Mouse (Mus musculus): ENCODE data around the gene Cd36. TPM values are rescaled to one million over a fixed set of nuclear protein-coding genes. Genes with fewer than 3 reads are reported as not detected.

The Cd36 gene
- polyA plus RNA-seq, 1 experiment, result 14.3 TPM

- no peak overlapping the region; the same call in 1 of the 2 replicates for H3K4me3 ChIP-seq (ENCODE audit: extremely low read depth, insufficient read depth, insufficient read length)
- no peak for DNase-seq (ENCODE audit: low read depth in 1 of 2, low spot score in 2 of 2)
These were observed 39.0 kb downstream of the Cd36 start for GRCm38 (mm10) chr5:17849582-17849981.

GRCm38 (mm10) chr5:17848733-17849132 is 39.9 kb downstream of the Cd36 start:
- no peak overlapping the region for H3K27ac ChIP-seq (ENCODE audit: insufficient read depth, low read length)
- peak overlapping the region; percentile 8; the same call in 1 of the 2 replicates for H3K4me3 ChIP-seq (ENCODE audit: extremely low read depth, insufficient read depth, insufficient read length)
- WGBS, result 91% methylated on average over 2 of the region's 2 CpGs
- H3K36me3 ChIP-seq (ENCODE audit: control insufficient read depth, insufficient read depth, low read length), result no peaks in the 10 kb centered on the region
- H3K27me3 ChIP-seq (ENCODE audit: control insufficient read depth, insufficient read depth, low read length), result no peaks in the 10 kb centered on the region
- no peak for DNase-seq (ENCODE audit: low read depth in 1 of 2, low spot score in 2 of 2)
- H3K4me1 ChIP-seq (ENCODE audit: control insufficient read depth, insufficient read depth, insufficient read length), result no peaks in the 10 kb centered on the region
- TF ChIP-seq CTCF (IDR thresholded peaks at IDR 0.05; ENCODE audit: extremely low read depth, insufficient read depth, insufficient read length, insufficient replicate concordance) (no peak), POLR2A (IDR thresholded peaks at IDR 0.05; ENCODE audit: low read depth, low read length) (no peak)

More at GRCm38 (mm10) chr5:17849582-17849981, 39.0 kb downstream of the Cd36 start:
- 79% methylated on average over 1 of the region's 1 CpGs for WGBS
- no peaks in the 10 kb centered on the region for H3K36me3 ChIP-seq (ENCODE audit: control insufficient read depth, insufficient read depth, low read length)
- H3K4me1 ChIP-seq (ENCODE audit: control insufficient read depth, insufficient read depth, insufficient read length), result no peaks in the 10 kb centered on the region
- no peak for TF ChIP-seq CTCF (IDR thresholded peaks at IDR 0.05; ENCODE audit: extremely low read depth, insufficient read depth, insufficient read length, insufficient replicate concordance)
- TF ChIP-seq POLR2A (IDR thresholded peaks at IDR 0.05; ENCODE audit: low read depth, low read length), result no peak
- no peaks in the 10 kb centered on the region for H3K27me3 ChIP-seq (ENCODE audit: control insufficient read depth, insufficient read depth, low read length)
- no peak overlapping the region for H3K27ac ChIP-seq (ENCODE audit: insufficient read depth, low read length)

GRCm38 (mm10) chr5:17848267-17848666 is 40.3 kb downstream of the Cd36 start:
- no peak for DNase-seq (ENCODE audit: low read depth in 1 of 2, low spot score in 2 of 2)
- no peaks in the 10 kb centered on the region for H3K27me3 ChIP-seq (ENCODE audit: control insufficient read depth, insufficient read depth, low read length)
- TF ChIP-seq CTCF (IDR thresholded peaks at IDR 0.05; ENCODE audit: extremely low read depth, insufficient read depth, insufficient read length, insufficient replicate concordance), result no peak
- TF ChIP-seq POLR2A (IDR thresholded peaks at IDR 0.05; ENCODE audit: low read depth, low read length), result no peak
- WGBS, result 93% methylated on average over 1 of the region's 1 CpGs
- no peaks in the 10 kb centered on the region for H3K36me3 ChIP-seq (ENCODE audit: control insufficient read depth, insufficient read depth, low read length)
- H3K4me1 ChIP-seq (ENCODE audit: control insufficient read depth, insufficient read depth, insufficient read length), result no peaks in the 10 kb centered on the region
- H3K4me3 ChIP-seq (ENCODE audit: extremely low read depth, insufficient read depth, insufficient read length), result no peak overlapping the region
- H3K27ac ChIP-seq (ENCODE audit: insufficient read depth, low read length), result no peak overlapping the region

GRCm38 (mm10) chr5:17843921-17844320 is 44.7 kb downstream of the Cd36 start:
- TF ChIP-seq CTCF (IDR thresholded peaks at IDR 0.05; ENCODE audit: extremely low read depth, insufficient read depth, insufficient read length, insufficient replicate concordance) (no peak), POLR2A (IDR thresholded peaks at IDR 0.05; ENCODE audit: low read depth, low read length) (no peak)
- H3K4me1 ChIP-seq (ENCODE audit: control insufficient read depth, insufficient read depth, insufficient read length), result no peaks in the 10 kb centered on the region; the same call in 1 of the 2 replicates
- H3K27me3 ChIP-seq (ENCODE audit: control insufficient read depth, insufficient read depth, low read length), result no peaks in the 10 kb centered on the region
- no peak for DNase-seq (ENCODE audit: low read depth in 1 of 2, low spot score in 2 of 2)
- WGBS, result 90% methylated on average over 3 of the region's 3 CpGs
- no peak overlapping the region for H3K4me3 ChIP-seq (ENCODE audit: extremely low read depth, insufficient read depth, insufficient read length)
- H3K27ac ChIP-seq (ENCODE audit: insufficient read depth, low read length), result no peak overlapping the region
- no peaks in the 10 kb centered on the region for H3K36me3 ChIP-seq (ENCODE audit: control insufficient read depth, insufficient read depth, low read length)

- H3K4me3 ChIP-seq (ENCODE audit: extremely low read depth, insufficient read depth, insufficient read length), result no peak overlapping the region
- 50% methylated on average over 5 of the region's 5 CpGs for WGBS
- TF ChIP-seq POLR2A (IDR thresholded peaks at IDR 0.05; ENCODE audit: low read depth, low read length) (no peak), CTCF (IDR thresholded peaks at IDR 0.05; ENCODE audit: extremely low read depth, insufficient read depth, insufficient read length, insufficient replicate concordance) (no peak)
- H3K4me1 ChIP-seq (ENCODE audit: control insufficient read depth, insufficient read depth, insufficient read length), result no peaks in the 10 kb centered on the region; the same call in 1 of the 2 replicates
- DNase-seq (ENCODE audit: low read depth in 1 of 2, low spot score in 2 of 2), result no peak
- no peaks in the 10 kb centered on the region for H3K27me3 ChIP-seq (ENCODE audit: control insufficient read depth, insufficient read depth, low read length)
- no peak overlapping the region for H3K27ac ChIP-seq (ENCODE audit: insufficient read depth, low read length)
- no peaks in the 10 kb centered on the region for H3K36me3 ChIP-seq (ENCODE audit: control insufficient read depth, insufficient read depth, low read length)
These were observed 45.3 kb downstream of the Cd36 start for GRCm38 (mm10) chr5:17843316-17843715.

- Histone ChIP-seq H3K36me3 (ENCODE audit: control insufficient read depth, insufficient read depth, low read length) (no peaks in the 10 kb centered on the region), H3K27ac (ENCODE audit: insufficient read depth, low read length) (no peak overlapping the region), H3K4me3 (ENCODE audit: extremely low read depth, insufficient read depth, insufficient read length) (no peak overlapping the region), H3K27me3 (ENCODE audit: control insufficient read depth, insufficient read depth, low read length) (no peaks in the 10 kb centered on the region), H3K4me1 (ENCODE audit: control insufficient read depth, insufficient read depth, insufficient read length) (no peaks in the 10 kb centered on the region; the same call in 1 of the 2 replicates)
- peak in 1 of 2 experiments; percentile 36 for DNase-seq (ENCODE audit: low read depth in 1 of 2, low spot score in 2 of 2)
- 34% methylated on average over 7 of the region's 7 CpGs for WGBS
- TF ChIP-seq POLR2A (IDR thresholded peaks at IDR 0.05; ENCODE audit: low read depth, low read length) (no peak), CTCF (IDR thresholded peaks at IDR 0.05; ENCODE audit: extremely low read depth, insufficient read depth, insufficient read length, insufficient replicate concordance) (no peak)
These were observed 46.4 kb downstream of the Cd36 start for GRCm38 (mm10) chr5:17842111-17842729.

GRCm38 (mm10) chr5:17839549-17839948 is 49.1 kb downstream of the Cd36 start:
- no peak overlapping the region for H3K27ac ChIP-seq (ENCODE audit: insufficient read depth, low read length)
- peaks cover 3% of the 10 kb centered on the region for H3K4me1 ChIP-seq (ENCODE audit: control insufficient read depth, insufficient read depth, insufficient read length)
- no peaks in the 10 kb centered on the region for H3K36me3 ChIP-seq (ENCODE audit: control insufficient read depth, insufficient read depth, low read length)
- H3K4me3 ChIP-seq (ENCODE audit: extremely low read depth, insufficient read depth, insufficient read length), result no peak overlapping the region
- TF ChIP-seq POLR2A (IDR thresholded peaks at IDR 0.05; ENCODE audit: low read depth, low read length), result no peak
- TF ChIP-seq CTCF (IDR thresholded peaks at IDR 0.05; ENCODE audit: extremely low read depth, insufficient read depth, insufficient read length, insufficient replicate concordance), result no peak
- H3K27me3 ChIP-seq (ENCODE audit: control insufficient read depth, insufficient read depth, low read length), result no peaks in the 10 kb centered on the region
- 6% methylated on average over 2 of the region's 2 CpGs for WGBS
- DNase-seq (ENCODE audit: low read depth in 1 of 2, low spot score in 2 of 2), result peak in 1 of 2 experiments; percentile 25

Data from spleen, adult 2 months (tissue).